12 mouse cellular contexts compared by ENCODE assay signal in the genomic region with DNA sequence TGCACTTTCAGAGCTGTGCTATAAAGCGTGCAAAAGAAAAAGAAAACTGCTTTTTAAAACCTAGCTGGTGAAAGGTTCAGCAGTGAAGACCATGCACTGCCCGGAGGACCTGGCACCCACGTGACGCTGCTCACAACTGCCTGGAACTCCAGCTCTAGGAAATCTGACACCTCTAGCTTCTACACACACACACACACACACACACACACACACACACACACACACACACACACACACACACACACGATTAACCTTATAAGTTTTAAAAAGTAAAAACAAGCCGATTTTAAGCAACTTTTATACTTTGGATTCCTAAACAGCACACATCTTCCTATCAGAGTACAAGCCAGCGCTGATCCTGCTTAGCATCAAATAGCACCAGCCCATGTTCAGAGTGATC. TPM values are rescaled to one million over a fixed set of nuclear protein-coding genes. Genes with fewer than 3 reads are reported as not detected.
A peak's percentile ranks its signal among the peaks of the same experiment; 100 is the strongest.
DNase-seq lines count a peak whose midpoint lies in the region; ATAC-seq and TF ChIP-seq lines count a peak whose summit lies in the region.
"Had no signal": no experiment of that assay in that cellular context is flagged by ENCODE, and none has a peak within 500 bp of the region (broad histone marks: within the 10 kb centered on the region; RNA-seq: fewer than 3 reads in every experiment).

No protein-coding gene starts in this region.

- H3K9ac ChIP-seq in intestine, postnatal 0 days (ENCODE audit: low read depth, low read length), result no peak overlapping the region
- no peak overlapping the region for H3K9ac ChIP-seq in intestine, embryonic 15.5 days
- peak overlapping the region; percentile 59 for H3K9ac ChIP-seq in heart, embryonic 16.5 days (ENCODE audit: low read length)
- H3K9ac ChIP-seq in limb, embryonic 11.5 days (ENCODE audit: low read length), result no peak overlapping the region; the same call in 1 of the 2 replicates
- H3K9ac ChIP-seq: forebrain, embryonic 15.5 days; liver, embryonic 15.5 days had no signal

- peaks cover 3% of the 10 kb centered on the region; the same call in 1 of the 2 replicates for H3K4me1 ChIP-seq in intestine, postnatal 0 days (replicated peaks; ENCODE audit: control insufficient read depth, insufficient read depth, low read length)
- peaks cover 19% of the 10 kb centered on the region for H3K4me1 ChIP-seq in intestine, embryonic 15.5 days (replicated peaks)
- H3K4me1 ChIP-seq in heart, embryonic 16.5 days (ENCODE audit: control insufficient read depth, insufficient read depth, low read length), result peaks cover 50% of the 10 kb centered on the region
- peaks cover 9% of the 10 kb centered on the region for H3K4me1 ChIP-seq in limb, embryonic 11.5 days (ENCODE audit: control insufficient read depth, insufficient read depth, low read length)
- H3K4me1 ChIP-seq: forebrain, embryonic 15.5 days had no signal

- WGBS in intestine, postnatal 0 days, result 50% methylated on average over 7 of the region's 7 CpGs
- 47% methylated on average over 7 of the region's 7 CpGs for WGBS in intestine, embryonic 15.5 days
- 27% methylated on average over 7 of the region's 7 CpGs for WGBS in heart, embryonic 16.5 days
- 37% methylated on average over 7 of the region's 7 CpGs for WGBS in limb, embryonic 11.5 days

- no peaks in the 10 kb centered on the region for H3K27me3 ChIP-seq in intestine, postnatal 0 days (replicated peaks; ENCODE audit: control insufficient read depth, insufficient read depth, low read length)
- H3K27me3 ChIP-seq in intestine, embryonic 15.5 days (replicated peaks), result no peaks in the 10 kb centered on the region
- H3K27me3 ChIP-seq in heart, embryonic 16.5 days (ENCODE audit: control insufficient read depth, insufficient read depth, low read length), result no peaks in the 10 kb centered on the region
- H3K27me3 ChIP-seq in limb, embryonic 11.5 days (ENCODE audit: control insufficient read depth, insufficient read depth, low read length), result no peaks in the 10 kb centered on the region
- H3K27me3 ChIP-seq: forebrain, embryonic 15.5 days; liver, embryonic 15.5 days had no signal

- peaks cover 31% of the 10 kb centered on the region for H3K36me3 ChIP-seq in intestine, postnatal 0 days (ENCODE audit: control insufficient read depth, insufficient read depth)
- H3K36me3 ChIP-seq in intestine, embryonic 15.5 days, result peaks cover 11% of the 10 kb centered on the region
- H3K36me3 ChIP-seq in heart, embryonic 16.5 days (ENCODE audit: control insufficient read depth, insufficient read depth), result peaks cover 19% of the 10 kb centered on the region
- H3K36me3 ChIP-seq in limb, embryonic 11.5 days (ENCODE audit: control insufficient read depth, insufficient read depth, low read length), result no peaks in the 10 kb centered on the region; the same call in 1 of the 2 replicates

- H3K4me2 ChIP-seq in intestine, postnatal 0 days (replicated peaks; ENCODE audit: low read depth), result no peak overlapping the region
- no peak overlapping the region for H3K4me2 ChIP-seq in intestine, embryonic 15.5 days (replicated peaks)
- peak overlapping the region; percentile 50 for H3K4me2 ChIP-seq in heart, embryonic 16.5 days (ENCODE audit: low read depth, low read length)
- no peak overlapping the region for H3K4me2 ChIP-seq in limb, embryonic 11.5 days (ENCODE audit: low read depth, severe bottlenecking)
- H3K4me2 ChIP-seq: forebrain, embryonic 15.5 days; liver, embryonic 15.5 days had no signal

- no peak overlapping the region for H3K4me3 ChIP-seq in intestine, postnatal 0 days (ENCODE audit: low read depth, low read length)
- H3K4me3 ChIP-seq in intestine, embryonic 15.5 days (replicated peaks), result no peak overlapping the region
- 0 out of 2 replicates have a peak overlapping the region, but pooled peaks have one; percentile 4 for H3K4me3 ChIP-seq in heart, embryonic 16.5 days (ENCODE audit: low read length)
- H3K4me3 ChIP-seq in limb, embryonic 11.5 days (ENCODE audit: low read depth, low read length), result no peak overlapping the region
- H3K4me3 ChIP-seq: forebrain, embryonic 15.5 days; liver, embryonic 15.5 days had no signal

- DNase-seq in embryo, embryonic 10.5 days (ENCODE audit: low spot score), result peak; percentile 55
- peak; percentile 59 for DNase-seq in limb, embryonic 11.5 days (ENCODE audit: low spot score)
- no peak for DNase-seq in natural killer cell, adult 2 months (ENCODE audit: low spot score in 2 of 2)
- no peak for DNase-seq in thymus, adult 18-20 months
- DNase-seq in cerebellum, postnatal 36 days, result no peak
- DNase-seq: cerebellum, adult 18-20 months; right cerebral cortex, postnatal 4 days had no signal

- H3K9me3 ChIP-seq in intestine, postnatal 0 days (ENCODE audit: control insufficient read depth), result no peaks in the 10 kb centered on the region
- no peaks in the 10 kb centered on the region for H3K9me3 ChIP-seq in intestine, embryonic 15.5 days
- no peaks in the 10 kb centered on the region for H3K9me3 ChIP-seq in heart, embryonic 16.5 days (replicated peaks; ENCODE audit: control insufficient read depth, low read length)
- no peaks in the 10 kb centered on the region for H3K9me3 ChIP-seq in limb, embryonic 11.5 days (ENCODE audit: control insufficient read depth, low read length)
- H3K9me3 ChIP-seq: forebrain, embryonic 15.5 days; liver, embryonic 15.5 days had no signal

- H3K27ac ChIP-seq in intestine, postnatal 0 days (ENCODE audit: low read depth, low read length), result 0 out of 2 replicates have a peak overlapping the region, but pooled peaks have one; percentile 21
- H3K27ac ChIP-seq in intestine, embryonic 15.5 days, result no peak overlapping the region
- H3K27ac ChIP-seq in heart, embryonic 16.5 days (ENCODE audit: low read length), result peak overlapping the region; percentile 89
- peak overlapping the region; percentile 51; the same call in 1 of the 2 replicates for H3K27ac ChIP-seq in limb, embryonic 11.5 days (replicated peaks; ENCODE audit: low read depth, low read length)
- H3K27ac ChIP-seq: forebrain, embryonic 15.5 days; liver, embryonic 15.5 days had no signal

- no peak for TF ChIP-seq CTCF in intestine, postnatal 0 days (IDR thresholded peaks at IDR 0.05; ENCODE audit: low read depth)

- ATAC-seq in intestine, postnatal 0 days, result no peak
- no peak for ATAC-seq in intestine, embryonic 15.5 days
- ATAC-seq in heart, embryonic 16.5 days (replicated peaks; ENCODE audit: extremely low read depth, insufficient read depth, low FRiP score), result no peak; the same call in 1 of the 2 replicates
- peak; percentile 73 for ATAC-seq in limb, embryonic 11.5 days (ENCODE audit: insufficient number of reproducible peaks, low FRiP score, low TSS enrichment, low read depth)
- ATAC-seq: forebrain, embryonic 15.5 days had no signal

RNA-seq across cellular contexts. Expression of a gene that starts 22.4 kb away (rescaled TPM):
- 149 and 151 TPM in 2 replicates for polyA plus RNA-seq in intestine, postnatal 0 days (2015; fragmentation: Nextera tagmentation; extraction: Ambion mirVana)
- 280 and 299 TPM in 2 replicates for polyA plus RNA-seq in intestine, embryonic 15.5 days (2015; fragmentation: Nextera tagmentation; extraction: Ambion mirVana)
- polyA plus RNA-seq in heart, embryonic 16.5 days (2015; fragmentation: Nextera tagmentation; extraction: Ambion mirVana), result 139 and 182 TPM in 2 replicates
- polyA plus RNA-seq in limb, embryonic 11.5 days (2014; fragmentation: Nextera tagmentation; extraction: Ambion mirVana), result 326 and 364 TPM in 2 replicates

RNA-seq across cellular contexts. Expression of a gene that starts 23.0 kb away (rescaled TPM):
- polyA plus RNA-seq in intestine, postnatal 0 days (2015; fragmentation: Nextera tagmentation; extraction: Ambion mirVana), result 93.6 and 98.0 TPM in 2 replicates
- polyA plus RNA-seq in intestine, embryonic 15.5 days (2015; fragmentation: Nextera tagmentation; extraction: Ambion mirVana), result 89.3 and 93.6 TPM in 2 replicates
- polyA plus RNA-seq in heart, embryonic 16.5 days (2015; fragmentation: Nextera tagmentation; extraction: Ambion mirVana), result 58.3 and 61.3 TPM in 2 replicates
- polyA plus RNA-seq in limb, embryonic 11.5 days (2014; fragmentation: Nextera tagmentation; extraction: Ambion mirVana), result 42.1 and 45.3 TPM in 2 replicates

Comparison
In these comparisons a context has a peak if more than half of its experiments do, and no peak if none do; other contexts are left out.
1. DNase-seq: peak in embryo, embryonic 10.5 days (single experiment) and limb, embryonic 11.5 days (single experiment); none in natural killer cell, adult 2 months (0 of 2), thymus, adult 18-20 months (0 of 2) and cerebellum, postnatal 36 days (0 of 2).